Mouse (Mus musculus) left cerebral cortex, adult 2 months (tissue): ENCODE measurements around the gene Hk1. TPM values are rescaled to one million over a fixed set of nuclear protein-coding genes. Genes with fewer than 3 reads are reported as not detected.

ENCODE experiments used
- DNase-seq, 2 experiments: peaks; one replicate each; pipeline ENCODE4 v3.0.0; 2021 to 2022; ENCODE audit warnings: low spot score in 2 of 2, mixed read lengths in 1 of 2; ENCODE audit errors: extremely low spot score in 1 of 2
- H3K27ac ChIP-seq: fragments of 200-600 bp; 2 replicates; pipeline ENCODE4 v1.8.1; 2022
- H3K4me3 ChIP-seq: fragments of 200-600 bp; 2 replicates; pipeline ENCODE4 v1.8.1; 2022
- CTCF ChIP-seq: fragments of 200-600 bp; IDR thresholded peaks from 2 replicates; pipeline ENCODE4 v1.8.1; 2022; ENCODE audit warnings: antibody characterized with exemption, mild to moderate bottlenecking, moderate library complexity
- intact Hi-C: fragments of 180-260 bp; cut with DNase I; formaldehyde crosslinking; loops from one replicate; pipeline ENCODE4 v1.15.1; 2025
- total RNA-seq, 2 experiments: library from RNA; stranded (reverse); gene quantifications; 2 replicates each; pipeline ENCODE4 v1.2.3; 2021

The Hk1 gene
- total RNA-seq, 2 experiments from 2014 or later: 298 to 310 TPM

DNA sequence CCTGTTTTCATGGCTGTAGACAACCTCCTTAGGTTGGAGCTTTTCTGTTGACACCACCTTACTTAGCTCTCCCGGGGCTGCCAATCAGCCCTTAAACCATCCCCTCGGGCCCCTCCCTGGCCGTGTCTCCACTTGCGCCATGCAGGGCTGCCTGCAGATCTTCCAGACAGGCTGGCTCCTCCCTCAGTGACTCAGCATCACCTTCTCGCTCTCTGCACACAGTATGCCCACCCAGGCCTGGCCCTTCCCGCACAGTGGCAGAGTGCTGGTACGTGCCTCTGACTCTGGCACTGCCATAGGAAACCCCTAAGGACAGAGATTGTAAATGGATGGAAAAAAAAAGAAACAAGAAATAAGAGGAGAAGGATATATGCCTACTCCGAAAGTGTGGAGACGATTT lies 96.9 kb downstream of the Hk1 start:
- intact Hi-C loops: no loop called here
- no peak overlapping the region for H3K4me3 ChIP-seq
- no peak for TF ChIP-seq CTCF
- peak overlapping the region; percentile 13; the same call in 1 of the 2 replicates for H3K27ac ChIP-seq
- DNase-seq: peak in 1 of 2 experiments; percentile 37

DNA sequence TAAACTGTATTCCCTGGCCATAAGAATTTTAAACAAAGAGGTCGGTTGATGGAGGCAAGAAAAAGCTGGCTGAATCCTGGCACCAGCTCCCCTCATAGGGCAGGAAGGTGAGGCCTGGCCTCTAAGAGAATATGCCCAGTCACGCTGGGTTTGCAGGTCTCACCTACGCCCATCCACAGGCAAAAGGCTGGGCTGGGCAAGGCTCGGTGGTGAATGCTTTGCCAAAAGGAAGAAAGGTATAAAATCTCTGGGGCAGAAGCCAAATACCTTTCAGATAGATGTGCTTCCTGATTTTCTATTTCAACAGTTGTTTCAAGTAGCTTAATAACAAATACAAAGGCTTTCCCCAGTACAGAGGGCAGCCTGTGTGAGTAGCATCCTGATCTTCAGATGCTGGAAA lies 100.0 kb downstream of the Hk1 start:
- DNase-seq: no peak
- Histone ChIP-seq H3K4me3 (no peak overlapping the region), H3K27ac (no peak overlapping the region)
- intact Hi-C loops: no loop called here
- TF ChIP-seq CTCF: no peak

DNA sequence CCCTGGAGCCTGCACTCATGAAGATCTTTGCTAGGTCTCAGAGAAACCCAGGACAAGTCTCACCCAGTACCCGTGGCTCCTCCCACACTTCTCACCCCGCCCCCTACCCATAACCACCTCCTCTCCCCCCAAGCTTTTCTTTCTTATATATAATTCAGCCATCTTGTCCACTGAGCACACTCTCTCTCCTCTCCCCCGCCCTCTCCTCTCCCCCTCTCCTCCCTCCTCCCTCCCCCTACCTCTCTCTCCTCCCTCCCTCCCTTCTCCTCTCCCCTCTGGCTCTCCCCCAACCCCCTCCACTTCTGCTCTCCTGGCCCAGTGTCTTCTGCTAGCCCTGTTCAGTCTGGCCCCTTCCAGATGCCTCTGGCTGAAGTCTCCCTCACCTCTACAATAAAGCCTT lies 100.6 kb downstream of the Hk1 start:
- Histone ChIP-seq H3K4me3 (no peak overlapping the region), H3K27ac (no peak overlapping the region)
- intact Hi-C loops: no loop called here
- no peak for TF ChIP-seq CTCF
- no peak for DNase-seq

DNA sequence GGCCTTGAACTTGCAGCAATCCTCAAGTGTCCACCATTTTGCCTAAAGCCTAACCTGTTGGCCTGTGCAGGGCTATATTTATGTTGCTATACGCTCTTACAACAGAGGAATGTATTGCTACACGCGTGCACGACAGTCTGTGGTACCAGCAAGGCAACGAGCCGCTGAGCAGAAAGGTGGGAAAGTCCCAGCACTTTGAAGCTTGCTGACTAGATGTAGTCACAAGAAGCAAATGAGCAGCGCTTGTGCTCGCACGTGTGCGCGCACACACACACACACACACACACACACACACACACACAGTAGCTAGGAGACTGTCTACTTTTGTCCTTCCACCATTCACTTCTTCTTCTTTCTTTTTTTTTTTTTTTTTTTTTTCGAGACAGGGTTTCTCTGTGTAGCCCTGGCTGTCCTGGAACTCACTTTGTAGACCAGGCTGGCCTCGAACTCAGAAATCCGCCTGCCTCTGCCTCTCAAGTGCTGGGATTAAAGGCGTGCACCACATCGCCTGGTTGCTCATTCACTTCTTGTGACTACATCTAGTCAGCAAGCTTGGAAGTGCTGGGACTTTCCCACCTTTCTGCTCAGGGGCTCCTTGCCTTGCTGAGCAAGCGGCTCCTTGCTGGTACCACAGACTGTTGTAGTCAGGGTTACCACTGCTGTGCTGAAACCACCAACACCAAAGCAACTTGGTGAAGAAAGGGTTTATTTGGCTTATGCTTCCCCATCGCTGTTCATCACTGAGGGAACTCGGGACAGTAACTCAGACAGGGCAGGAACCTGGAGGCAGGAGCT lies 102.0 kb downstream of the Hk1 start:
- TF ChIP-seq CTCF: no peak
- Histone ChIP-seq H3K4me3 (no peak overlapping the region), H3K27ac (no peak overlapping the region)
- no peak for DNase-seq
- intact Hi-C loops: no loop called here

DNA sequence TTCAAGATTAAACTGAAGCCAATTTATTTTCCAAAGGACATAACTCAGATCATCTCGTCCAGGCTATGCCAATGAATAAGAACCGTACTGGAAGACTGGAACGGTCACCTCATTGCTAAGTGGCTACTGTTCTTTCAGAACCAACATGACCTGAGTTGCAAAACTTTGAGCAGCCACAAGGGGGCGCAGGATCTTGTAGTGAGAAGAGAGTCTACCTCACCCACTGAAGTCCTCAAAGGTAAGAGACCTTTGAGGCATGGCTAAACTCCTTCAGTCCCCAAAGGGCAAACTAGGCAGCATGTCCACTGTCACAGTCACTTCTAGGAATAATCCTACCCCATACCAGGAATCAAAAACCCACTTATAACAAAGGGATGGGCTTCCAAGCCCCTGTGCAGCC lies 104.5 kb downstream of the Hk1 start:
- TF ChIP-seq CTCF: peak; percentile 93
- DNase-seq: peak; percentile 80 to 85
- Histone ChIP-seq H3K4me3 (no peak overlapping the region), H3K27ac (no peak overlapping the region)
- intact Hi-C loops: loop anchor here (1.0 kb wide), 1 partner anchor 136 kb away; no protein-coding TSS in a partner anchor

DNA sequence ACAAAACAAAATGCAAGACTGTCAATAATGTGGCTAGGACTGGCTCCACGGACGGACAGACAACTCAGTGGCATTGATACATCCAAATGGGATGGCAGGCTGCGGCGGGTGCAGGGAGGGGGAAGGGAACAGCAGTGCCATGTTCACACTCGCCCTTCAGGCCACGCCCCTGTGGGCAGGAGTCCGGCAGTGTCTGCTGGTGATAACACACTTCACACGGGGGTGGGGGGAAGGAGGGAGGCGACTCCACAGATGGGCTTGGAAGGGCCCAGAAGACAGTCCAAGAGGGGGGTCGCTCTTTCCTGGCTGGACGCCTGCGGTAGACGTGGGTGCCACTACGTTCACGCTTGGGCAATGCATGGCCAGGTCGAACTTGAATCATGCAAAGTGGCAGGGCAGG lies 110.4 kb downstream of the Hk1 start:
- TF ChIP-seq CTCF: no peak
- Histone ChIP-seq H3K4me3 (no peak overlapping the region), H3K27ac (no peak overlapping the region)
- intact Hi-C loops: no loop called here
- no peak for DNase-seq

DNA sequence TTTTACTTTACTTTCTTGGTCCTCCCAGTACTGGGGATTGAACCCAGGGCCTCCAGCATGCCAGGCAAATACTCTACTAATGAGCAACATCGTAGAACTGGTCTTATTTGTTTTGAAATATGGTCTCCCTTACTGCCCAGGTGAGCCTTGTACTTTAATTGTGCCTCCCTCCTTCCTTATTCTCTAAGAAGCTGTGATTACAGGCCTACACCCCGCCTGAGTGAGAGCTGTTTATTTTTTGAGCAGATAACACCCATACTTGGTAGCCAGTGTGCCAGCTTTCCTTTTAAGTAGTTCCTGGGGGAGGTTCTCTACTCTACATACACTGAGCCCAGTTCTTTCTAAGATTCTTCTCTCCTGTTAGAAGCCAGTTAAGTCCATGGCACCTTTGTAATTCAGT lies 115.4 kb downstream of the Hk1 start:
- intact Hi-C loops: no loop called here
- TF ChIP-seq CTCF: no peak

DNA sequence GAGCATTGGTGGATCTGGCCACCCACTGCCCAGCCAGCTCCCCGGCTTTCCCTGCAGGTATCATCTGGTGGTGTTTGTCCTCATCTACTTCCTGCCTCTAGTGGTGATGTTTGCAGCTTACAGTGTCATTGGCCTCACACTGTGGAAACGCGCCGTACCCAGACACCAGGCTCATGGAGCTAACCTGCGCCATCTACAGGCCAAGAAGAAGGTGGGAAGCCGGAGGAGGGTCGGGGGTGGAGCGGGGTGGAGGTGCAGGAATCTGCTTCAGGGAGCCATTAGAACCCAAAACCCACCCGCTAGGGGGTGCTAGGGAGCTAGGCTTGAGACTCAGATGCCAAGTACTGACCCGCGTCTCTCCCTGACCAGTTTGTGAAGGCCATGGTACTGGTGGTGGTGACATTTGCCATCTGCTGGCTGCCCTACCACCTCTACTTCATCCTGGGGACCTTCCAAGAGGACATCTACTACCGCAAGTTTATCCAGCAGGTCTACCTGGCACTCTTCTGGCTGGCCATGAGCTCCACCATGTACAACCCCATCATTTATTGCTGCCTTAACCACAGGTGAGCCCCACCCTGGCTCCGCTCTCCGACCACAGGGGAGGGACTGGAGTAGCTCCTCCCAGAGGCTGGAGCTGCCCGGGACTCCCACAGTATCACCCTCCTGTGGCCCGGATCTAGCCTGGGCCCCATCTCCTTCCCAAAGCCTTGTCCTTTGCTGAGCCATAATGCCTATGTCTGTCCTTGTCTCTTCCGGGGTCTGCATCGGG lies 118.4 kb downstream of the Hk1 start:
- peak; percentile 60 for TF ChIP-seq CTCF
- DNase-seq: peak; percentile 48 to 62
- Histone ChIP-seq H3K27ac (no peak overlapping the region), H3K4me3 (no peak overlapping the region)
- intact Hi-C loops: no loop called here

More for the DNA sequence above, 115.4 kb downstream of the Hk1 start:
- Histone ChIP-seq H3K27ac (no peak overlapping the region), H3K4me3 (no peak overlapping the region)
- no peak for DNase-seq

DNA sequence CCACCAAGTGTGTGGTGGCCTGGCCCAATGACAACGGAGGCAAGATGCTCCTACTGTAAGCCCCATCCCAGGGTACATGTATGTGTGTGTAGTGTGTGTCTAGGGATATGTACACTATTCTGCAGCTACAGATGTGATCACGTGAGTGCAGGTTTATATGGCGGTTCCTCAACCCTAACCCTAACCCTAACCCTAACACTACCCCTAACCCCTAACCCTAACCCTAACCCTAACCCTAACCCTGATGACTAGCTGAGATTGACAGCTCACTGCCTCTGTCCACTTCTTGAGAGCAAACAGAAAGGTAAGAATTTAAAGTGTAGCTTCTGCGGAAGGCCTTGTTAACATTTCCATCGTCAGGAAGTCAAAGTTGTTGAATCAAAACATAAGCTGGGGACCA lies 121.4 kb downstream of the Hk1 start:
- no peak for DNase-seq

DNA sequence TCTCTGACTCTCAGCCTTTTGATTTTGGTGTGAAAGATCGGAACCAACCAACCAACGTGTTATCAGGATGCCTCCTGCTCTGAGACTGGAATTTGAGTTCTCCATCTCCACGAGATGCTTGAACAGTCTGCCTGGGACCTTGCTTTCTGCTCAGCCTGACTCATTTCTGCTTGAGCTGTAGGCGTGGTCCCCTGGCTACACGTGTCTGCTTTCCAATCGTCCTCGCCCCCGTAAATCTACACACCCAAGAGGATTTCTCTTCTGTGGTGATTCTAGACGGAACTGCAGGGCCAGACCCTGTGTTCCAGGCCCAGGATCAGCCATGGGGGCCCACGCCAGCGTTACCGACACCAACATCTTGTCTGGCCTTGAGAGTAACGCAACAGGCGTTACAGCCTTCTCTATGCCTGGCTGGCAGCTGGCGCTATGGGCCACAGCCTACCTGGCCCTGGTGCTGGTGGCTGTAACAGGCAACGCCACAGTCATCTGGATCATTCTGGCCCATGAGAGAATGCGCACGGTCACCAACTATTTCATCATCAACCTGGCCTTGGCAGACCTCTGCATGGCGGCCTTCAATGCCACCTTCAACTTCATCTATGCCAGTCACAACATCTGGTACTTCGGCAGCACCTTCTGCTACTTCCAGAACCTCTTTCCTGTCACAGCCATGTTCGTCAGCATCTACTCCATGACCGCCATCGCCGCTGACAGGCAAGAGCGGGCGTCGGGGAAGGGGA lies 127.0 kb downstream of the Hk1 start:
- Histone ChIP-seq H3K4me3 (no peak overlapping the region), H3K27ac (no peak overlapping the region)
- DNase-seq: no peak
- intact Hi-C loops: no loop called here
- no peak for TF ChIP-seq CTCF

More for the DNA sequence above, 121.4 kb downstream of the Hk1 start:
- no peak for TF ChIP-seq CTCF
- H3K4me3 ChIP-seq: no peak overlapping the region
- intact Hi-C loops: no loop called here
- H3K27ac ChIP-seq: no peak overlapping the region

DNA sequence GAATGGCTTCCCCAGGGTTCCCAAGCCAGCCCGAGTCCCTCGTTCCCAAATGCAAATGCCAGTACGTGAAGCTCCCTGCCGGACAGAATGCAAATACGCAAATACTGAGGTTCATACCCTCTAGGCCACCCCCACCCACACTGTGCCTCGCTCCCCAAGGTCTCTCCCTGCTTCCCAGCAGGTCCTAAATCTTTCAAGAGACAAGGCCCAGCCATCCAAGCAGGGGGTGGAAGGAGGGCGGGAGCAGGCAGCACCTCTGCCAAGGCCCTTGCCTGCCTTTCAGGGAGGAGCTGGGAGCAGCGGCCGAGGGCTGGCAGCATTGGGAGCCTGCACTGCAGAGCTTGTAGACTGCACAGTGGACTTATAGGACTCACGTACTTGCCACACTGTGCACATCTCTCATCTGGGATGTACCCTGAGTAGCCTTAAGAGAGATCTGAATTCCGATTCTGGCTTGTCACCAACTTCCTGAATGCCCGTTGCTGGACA lies 127.7 kb downstream of the Hk1 start, which contains the start of gene Tacr2:
TSS of gene Tacr2 (plus strand) at position 439 of the 489 bp plus-strand sequence.
- no peak for DNase-seq
- no peak within 1 kb of the TSS for H3K27ac ChIP-seq
- intact Hi-C loops: no loop called here
- H3K4me3 ChIP-seq: no peak within 1 kb of the TSS
- TF ChIP-seq CTCF: no peak
